Comparison of ENCODE assay signal across 8 mouse cellular contexts in the genomic region with DNA sequence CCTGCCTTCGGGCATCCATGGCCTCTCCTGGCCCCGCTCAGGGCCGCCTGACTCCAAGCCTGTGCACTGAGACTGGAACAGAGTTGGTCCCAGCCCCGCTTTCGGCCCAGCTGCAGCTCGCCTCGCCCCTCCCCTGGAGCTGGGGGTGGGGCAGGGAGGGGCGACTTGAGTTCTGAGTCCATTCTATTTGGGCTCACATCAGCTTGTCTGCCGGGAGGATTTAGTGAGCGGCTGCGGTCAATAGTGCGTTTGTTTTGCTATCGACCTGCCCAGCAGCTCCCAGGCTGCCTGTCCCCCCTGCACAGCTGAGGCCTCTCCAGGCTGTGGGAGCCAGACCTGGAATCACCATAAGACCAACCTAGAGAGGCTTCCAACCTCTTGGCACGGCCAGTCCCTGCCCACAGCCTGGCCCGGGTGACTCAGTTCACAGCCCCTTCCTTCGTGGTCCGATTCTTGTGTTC. TPM values are rescaled to one million over a fixed set of nuclear protein-coding genes. Genes with fewer than 3 reads are reported as not detected.
DNase-seq lines count a peak whose midpoint lies in the region; ATAC-seq and TF ChIP-seq lines count a peak whose summit lies in the region.

No protein-coding gene starts in this region.

- no peak for ATAC-seq in lung, embryonic 15.5 days (ENCODE audit: borderline replicate concordance, extremely low read depth, low FRiP score, low TSS enrichment)
- ATAC-seq in hindbrain, embryonic 16.5 days = peak; percentile 27; the same call in 1 of the 2 replicates
- ATAC-seq in liver, embryonic 11.5 days (replicated peaks; ENCODE audit: low FRiP score) = 0 out of 2 replicates have a peak, but pooled peaks have one; percentile 15
- no peak for ATAC-seq in stomach, postnatal 0 days (ENCODE audit: low FRiP score, low TSS enrichment)

- H3K9me3 ChIP-seq in lung, embryonic 15.5 days = no peaks in the 10 kb centered on the region
- H3K9me3 ChIP-seq in hindbrain, embryonic 16.5 days (ENCODE audit: control insufficient read depth, low read length) = no peaks in the 10 kb centered on the region
- no peaks in the 10 kb centered on the region for H3K9me3 ChIP-seq in liver, embryonic 11.5 days (ENCODE audit: control insufficient read depth, low read length)
- no peaks in the 10 kb centered on the region for H3K9me3 ChIP-seq in stomach, postnatal 0 days (ENCODE audit: control insufficient read depth, low read length)

- peak overlapping the region; percentile 23; the same call in 1 of the 2 replicates for H3K4me2 ChIP-seq in lung, embryonic 15.5 days
- H3K4me2 ChIP-seq in hindbrain, embryonic 16.5 days (ENCODE audit: low read length) = no peak overlapping the region
- no peak overlapping the region for H3K4me2 ChIP-seq in liver, embryonic 11.5 days
- peak overlapping the region; percentile 29 for H3K4me2 ChIP-seq in stomach, postnatal 0 days (replicated peaks; ENCODE audit: low read depth)

- peaks cover 27% of the 10 kb centered on the region for H3K4me1 ChIP-seq in lung, embryonic 15.5 days
- peaks cover 50% of the 10 kb centered on the region for H3K4me1 ChIP-seq in hindbrain, embryonic 16.5 days (ENCODE audit: control insufficient read depth, insufficient read depth, low read depth, low read length)
- H3K4me1 ChIP-seq in liver, embryonic 11.5 days (replicated peaks; ENCODE audit: control insufficient read depth, insufficient read depth, low read length) = peaks cover 27% of the 10 kb centered on the region
- peaks cover 12% of the 10 kb centered on the region; the same call in 1 of the 2 replicates for H3K4me1 ChIP-seq in stomach, postnatal 0 days (replicated peaks; ENCODE audit: control insufficient read depth, insufficient read depth)

- 26% methylated on average over 17 of the region's 17 CpGs for WGBS in lung, embryonic 15.5 days
- WGBS in hindbrain, embryonic 16.5 days = 17% methylated on average over 16 of the region's 17 CpGs
- 30% methylated on average over 17 of the region's 17 CpGs for WGBS in liver, embryonic 11.5 days
- WGBS in stomach, postnatal 0 days = 14% methylated on average over 17 of the region's 17 CpGs

- no peaks in the 10 kb centered on the region for H3K36me3 ChIP-seq in lung, embryonic 15.5 days
- H3K36me3 ChIP-seq in hindbrain, embryonic 16.5 days (ENCODE audit: control insufficient read depth, insufficient read depth, low read length) = no peaks in the 10 kb centered on the region
- H3K36me3 ChIP-seq in liver, embryonic 11.5 days (ENCODE audit: control insufficient read depth, insufficient read depth, low read length) = no peaks in the 10 kb centered on the region
- no peaks in the 10 kb centered on the region for H3K36me3 ChIP-seq in stomach, postnatal 0 days (ENCODE audit: control insufficient read depth, insufficient read depth, low read length)

- TF ChIP-seq EP300 in stomach, postnatal 0 days (optimal IDR thresholded peaks at IDR 0.05) = no peak

- no peak for TF ChIP-seq CTCF in gastrocnemius, adult 2 months (IDR thresholded peaks at IDR 0.05)
- no peak for TF ChIP-seq CTCF in stomach, postnatal 0 days (IDR thresholded peaks at IDR 0.05; ENCODE audit: low read depth)

- H3K4me3 ChIP-seq in lung, embryonic 15.5 days = no peak overlapping the region
- H3K4me3 ChIP-seq in gastrocnemius, adult 2 months = peak overlapping the region; percentile 56
- H3K4me3 ChIP-seq in hindbrain, embryonic 16.5 days (ENCODE audit: low read length) = no peak overlapping the region
- H3K4me3 ChIP-seq in liver, embryonic 11.5 days (ENCODE audit: low read depth, low read length) = no peak overlapping the region
- H3K4me3 ChIP-seq in stomach, postnatal 0 days (ENCODE audit: low read depth, low read length) = no peak overlapping the region

- no peak overlapping the region for H3K9ac ChIP-seq in lung, embryonic 15.5 days
- H3K9ac ChIP-seq in hindbrain, embryonic 16.5 days (ENCODE audit: low read depth, low read length) = peak overlapping the region; percentile 42; the same call in 1 of the 2 replicates
- no peak overlapping the region for H3K9ac ChIP-seq in liver, embryonic 11.5 days (ENCODE audit: low read depth, low read length)
- 0 out of 2 replicates have a peak overlapping the region, but pooled peaks have one; percentile 4 for H3K9ac ChIP-seq in stomach, postnatal 0 days (ENCODE audit: low read length)

- DNase-seq in lung, postnatal 36 days = no peak
- peak; percentile 80 for DNase-seq in gastrocnemius, adult 2 months
- no peak for DNase-seq in liver, embryonic 11.5 days (ENCODE audit: low spot score)
- DNase-seq in stomach, postnatal 0 days (ENCODE audit: low spot score) = peak; percentile 43
- no peak for DNase-seq in right cerebral cortex, postnatal 14 days
- DNase-seq in left cerebral cortex, postnatal 25 days (ENCODE audit: low spot score in 2 of 2) = no peak

- intact Hi-C loops in gastrocnemius, adult 2 months (cut with DNase I) = no loop called here
- intact Hi-C loops in left cerebral cortex, postnatal 25 days (cut with DNase I) = no loop called here

- H3K27me3 ChIP-seq in lung, embryonic 15.5 days = peaks cover 37% of the 10 kb centered on the region
- peaks cover 2% of the 10 kb centered on the region for H3K27me3 ChIP-seq in hindbrain, embryonic 16.5 days (replicated peaks; ENCODE audit: control insufficient read depth, insufficient read depth, low read length)
- H3K27me3 ChIP-seq in liver, embryonic 11.5 days (replicated peaks; ENCODE audit: control insufficient read depth, insufficient read depth, low read length) = peaks cover 38% of the 10 kb centered on the region
- H3K27me3 ChIP-seq in stomach, postnatal 0 days (ENCODE audit: control insufficient read depth, insufficient read depth, low read length) = no peaks in the 10 kb centered on the region

- H3K27ac ChIP-seq in lung, embryonic 15.5 days = peak overlapping the region; percentile 37; the same call in 1 of the 2 replicates
- peak overlapping the region; percentile 82 for H3K27ac ChIP-seq in gastrocnemius, adult 2 months
- H3K27ac ChIP-seq in hindbrain, embryonic 16.5 days (ENCODE audit: low read depth, low read length) = peak overlapping the region; percentile 76
- peak overlapping the region; percentile 40; the same call in 1 of the 2 replicates for H3K27ac ChIP-seq in liver, embryonic 11.5 days (ENCODE audit: low read depth, low read length)
- peak overlapping the region; percentile 5; the same call in 1 of the 2 replicates for H3K27ac ChIP-seq in stomach, postnatal 0 days (replicated peaks)

RNA-seq across cellular contexts. Expression of gene Flrt1, which starts 29.1 kb away (rescaled TPM):
- 0.91 and 1.4 TPM in 2 replicates for polyA plus RNA-seq in lung, embryonic 15.5 days (2015; fragmentation: Nextera tagmentation; extraction: Ambion mirVana)
- under 1 TPM; 0.53 to 0.54 TPM for total RNA-seq in gastrocnemius, adult 2 months (2021)
- 8.8 and 11.3 TPM in 2 replicates for polyA plus RNA-seq in hindbrain, embryonic 16.5 days (2015; fragmentation: Nextera tagmentation; extraction: Ambion mirVana)
- 0.60 and 0.64 TPM in 2 replicates for polyA plus RNA-seq in liver, embryonic 11.5 days (2014; fragmentation: Nextera tagmentation; extraction: Ambion mirVana)
- polyA plus RNA-seq in stomach, postnatal 0 days (2015; fragmentation: Nextera tagmentation; extraction: Ambion mirVana) = 1.1 and 1.6 TPM in 2 replicates
- 10 to 100 TPM; 35.3 to 38.0 TPM for total RNA-seq in left cerebral cortex, postnatal 25 days (2021)

Comparison
In these comparisons a context has a peak if more than half of its experiments do, and no peak if none do; other contexts are left out.
1. ATAC-seq: peak in hindbrain, embryonic 16.5 days (single experiment) and liver, embryonic 11.5 days (single experiment); none in lung, embryonic 15.5 days (single experiment) and stomach, postnatal 0 days (single experiment).
2. H3K27ac ChIP-seq: peak in every context shown above with its lines; median percentile 82 in gastrocnemius, adult 2 months; 76 in hindbrain, embryonic 16.5 days; 40 in liver, embryonic 11.5 days; 37 in lung, embryonic 15.5 days; 5 in stomach, postnatal 0 days.
3. H3K4me2 ChIP-seq: peak in lung, embryonic 15.5 days (single experiment) and stomach, postnatal 0 days (single experiment); none in hindbrain, embryonic 16.5 days (single experiment) and liver, embryonic 11.5 days (single experiment).
4. H3K9ac ChIP-seq: peak in hindbrain, embryonic 16.5 days (single experiment) and stomach, postnatal 0 days (single experiment); none in lung, embryonic 15.5 days (single experiment) and liver, embryonic 11.5 days (single experiment).
5. DNase-seq: peak in gastrocnemius, adult 2 months (single experiment) and stomach, postnatal 0 days (single experiment); none in lung, postnatal 36 days (single experiment), liver, embryonic 11.5 days (single experiment), right cerebral cortex, postnatal 14 days (single experiment) and left cerebral cortex, postnatal 25 days (0 of 2).